Mouse (Mus musculus) olfactory bulb, adult 2 months (tissue): ENCODE data around the gene Tmem262. TPM values are rescaled to one million over a fixed set of nuclear protein-coding genes. Genes with fewer than 3 reads are reported as not detected.

Experiments
- H3K27ac ChIP-seq: fragments of 200-500 bp; 2 replicates; pipeline ENCODE4 v1.5.1; 2012; ENCODE audit warnings: low read depth, low read length; ENCODE audit not compliant: insufficient read depth
- H3K4me1 ChIP-seq: fragments of 200-500 bp; 2 replicates; pipeline ENCODE4 v1.6.1; 2012; ENCODE audit warnings: low read length; ENCODE audit not compliant: control insufficient read depth, insufficient read depth
- H3K4me3 ChIP-seq: fragments of 200-500 bp; 2 replicates; pipeline ENCODE4 v1.5.1; 2012; ENCODE audit warnings: mild to moderate bottlenecking, low read depth, low read length, moderate library complexity; ENCODE audit not compliant: insufficient read depth
- CTCF ChIP-seq: fragments of 200-500 bp; IDR thresholded peaks from 2 replicates; pipeline ENCODE4 v1.5.1; 2012; ENCODE audit warnings: low read depth, mild to moderate bottlenecking, low read length, moderate library complexity; ENCODE audit not compliant: insufficient read depth
- POLR2A ChIP-seq: fragments of 200-500 bp; IDR thresholded peaks from 2 replicates; pipeline ENCODE4 v1.6.1; 2012; ENCODE audit warnings: mild to moderate bottlenecking, low read depth, low read length, moderate library complexity; ENCODE audit not compliant: insufficient read depth
- WGBS: fragments of 180-500 bp; shearing (Covaris S2); methylation state at CpG from one replicate; pipeline ENCODE4 v1.1.7; 2018; 5-methylcytosine and 5-hydroxymethylcytosine counted together
- polyA plus RNA-seq: library from polyadenylated mRNA; stranded (reverse); fragments of >200 nt; gene quantifications from 2 replicates; pipeline ENCODE4 v1.2.4, GENCODE M21; 2012; ENCODE audit warnings: low replicate concordance; ENCODE audit not compliant: missing spikeins, insufficient read depth, insufficient read length

Tmem262 gene
- polyA plus RNA-seq, 1 experiment, result not detected

- TF ChIP-seq CTCF (no peak), POLR2A (no peak)
- no peak overlapping the region for H3K27ac ChIP-seq
- no peak overlapping the region for H3K4me3 ChIP-seq
- H3K4me1 ChIP-seq, result no peaks in the 10 kb centered on the region
- WGBS, result 24% methylated on average over 4 of the region's 4 CpGs
Measured at GRCm38 (mm10) chr19:6126289-6126688, 46.5 kb downstream of the Tmem262 start.

GRCm38 (mm10) chr19:6126789-6127580 is 47.2 kb downstream of the Tmem262 start:
- 69% methylated on average over 10 of the region's 10 CpGs for WGBS
- H3K4me3 ChIP-seq, result peak overlapping the region; percentile 82
- H3K4me1 ChIP-seq, result no peaks in the 10 kb centered on the region
- TF ChIP-seq CTCF (no peak), POLR2A (no peak)
- 0 out of 2 replicates have a peak overlapping the region, but pooled peaks have one; percentile 95 for H3K27ac ChIP-seq

- TF ChIP-seq POLR2A, result peak; percentile 49; the same call in 1 of the 2 replicates
- no peak for TF ChIP-seq CTCF
- Histone ChIP-seq H3K4me1 (no peaks in the 10 kb centered on the region), H3K27ac (peak within 1 kb of the TSS; percentile 95), H3K4me3 (peak within 1 kb of the TSS; percentile 82)
- WGBS, result under 1% methylated on average over 32 of the region's 32 CpGs
Measured at GRCm38 (mm10) chr19:6127760-6128341, 48.0 kb downstream of the Tmem262 start, which contains the start of gene Snx15. Gene Snx15, minus strand, starts transcription at chr19:6128304.

Other genes with a start within 250 kb of the Tmem262 start
- not detected in 2 replicates for gene Frmd8, start 204.8 kb upstream of the Tmem262 start, polyA plus RNA-seq
- gene Slc25a45, start 202.2 kb upstream of the Tmem262 start, polyA plus RNA-seq, result not detected in 2 replicates
- gene Tigd3, start 185.9 kb upstream of the Tmem262 start, polyA plus RNA-seq, result not detected in 2 replicates
- gene Dpf2, start 167.0 kb upstream of the Tmem262 start, polyA plus RNA-seq, result not detected in 2 replicates
- not detected in 2 replicates for gene Cdc42ep2, start 155.2 kb upstream of the Tmem262 start, polyA plus RNA-seq
- gene Pola2, start 115.8 kb upstream of the Tmem262 start, polyA plus RNA-seq, result not detected in 2 replicates
- gene Slc22a20, start 93.9 kb upstream of the Tmem262 start, polyA plus RNA-seq, result not detected in 2 replicates
- not detected in 2 replicates for gene Capn1, start 64.1 kb upstream of the Tmem262 start, polyA plus RNA-seq
- not detected in 2 replicates for gene Syvn1, start 33.5 kb upstream of the Tmem262 start, polyA plus RNA-seq
- not detected in 2 replicates for gene Mrpl49, start 22.2 kb upstream of the Tmem262 start, polyA plus RNA-seq
- gene Fau, start 22.2 kb upstream of the Tmem262 start, polyA plus RNA-seq, result 1,126 and 1,387 TPM in 2 replicates
- gene Znhit2, start 18.8 kb upstream of the Tmem262 start, polyA plus RNA-seq, result not detected in 2 replicates
- gene Tm7sf2, start 11.7 kb upstream of the Tmem262 start, polyA plus RNA-seq, result not detected in 2 replicates
- not detected in 2 replicates for gene Vps51, start 2.8 kb upstream of the Tmem262 start, polyA plus RNA-seq
- not detected in 2 replicates for gene Gm28374, start 2.2 kb downstream of the Tmem262 start, polyA plus RNA-seq
- not detected in 2 replicates for gene Zfpl1, start 4.9 kb downstream of the Tmem262 start, polyA plus RNA-seq
- not detected in 2 replicates for gene Cdca5, start 5.0 kb downstream of the Tmem262 start, polyA plus RNA-seq
- gene AC131692.1, start 14.4 kb downstream of the Tmem262 start, polyA plus RNA-seq, result not detected in 2 replicates
- not detected in 2 replicates for gene Naaladl1, start 25.7 kb downstream of the Tmem262 start, polyA plus RNA-seq
- gene Sac3d1, start 38.6 kb downstream of the Tmem262 start, polyA plus RNA-seq, result not detected in 2 replicates
- not detected in 2 replicates for gene Snx15, start 48.3 kb downstream of the Tmem262 start, polyA plus RNA-seq
- gene Batf2, start 61.0 kb downstream of the Tmem262 start, polyA plus RNA-seq, result not detected in 2 replicates
- not detected in 2 replicates for gene Arl2, start 61.5 kb downstream of the Tmem262 start, polyA plus RNA-seq
- gene Majin, start 104.4 kb downstream of the Tmem262 start, polyA plus RNA-seq, result not detected in 2 replicates
- gene Gpha2, start 146.3 kb downstream of the Tmem262 start, polyA plus RNA-seq, result not detected in 2 replicates
- not detected in 2 replicates for gene Ppp2r5b, start 155.8 kb downstream of the Tmem262 start, polyA plus RNA-seq
- not detected in 2 replicates for gene Atg2a, start 161.6 kb downstream of the Tmem262 start, polyA plus RNA-seq
- not detected in 2 replicates for gene Ehd1, start 196.7 kb downstream of the Tmem262 start, polyA plus RNA-seq
- not detected in 2 replicates for gene Cdc42bpg, start 226.4 kb downstream of the Tmem262 start, polyA plus RNA-seq